Mouse (Mus musculus) midbrain, embryonic 14.5 days (tissue): Measurements from ENCODE around the gene Zfp574. TPM values are rescaled to one million over a fixed set of nuclear protein-coding genes. Genes with fewer than 3 reads are reported as not detected.

Experiments
- ATAC-seq: fragments of 200-750 bp; cut with Nextera tagmentation; 2 replicates; pipeline ENCODE4 v1.8.0; 2017; ENCODE audit warnings: moderate number of reproducible peaks, moderate library complexity; ENCODE audit not compliant: low FRiP score, low TSS enrichment
- DNase-seq: peaks from one replicate; pipeline ENCODE4 v3.0.0-alpha.2; 2015
- H3K27ac ChIP-seq: fragments of 300-500 bp; sonication (generic); replicated peaks from 2 replicates; pipeline ENCODE4 v1.5.1; 2014; ENCODE audit warnings: mild to moderate bottlenecking, low read depth, low read length, moderate library complexity
- H3K27me3 ChIP-seq: fragments of 300-500 bp; sonication (generic); 2 replicates; pipeline ENCODE4 v1.6.1; 2014; ENCODE audit warnings: low read length, control low read depth, mixed read lengths; ENCODE audit not compliant: control insufficient read depth, insufficient read depth
- H3K36me3 ChIP-seq: fragments of 300-500 bp; sonication (generic); 2 replicates; pipeline ENCODE4 v1.6.1; 2014; ENCODE audit warnings: low read length, control low read depth; ENCODE audit not compliant: control insufficient read depth, insufficient read depth
- H3K4me1 ChIP-seq: fragments of 300-500 bp; sonication (generic); 2 replicates; pipeline ENCODE4 v1.6.1; 2014; ENCODE audit warnings: mild to moderate bottlenecking, antibody characterized with exemption, low read length, control low read depth; ENCODE audit not compliant: control insufficient read depth, insufficient read depth
- H3K4me2 ChIP-seq: fragments of 300-500 bp; sonication (generic); 2 replicates; pipeline ENCODE4 v1.6.1; 2014; ENCODE audit warnings: mild to moderate bottlenecking, low read length, moderate library complexity
- H3K4me3 ChIP-seq: fragments of 300-500 bp; sonication (generic); replicated peaks from 2 replicates; pipeline ENCODE4 v1.5.1; 2014; ENCODE audit warnings: low read depth, low read length
- H3K9ac ChIP-seq: fragments of 300-500 bp; sonication (generic); replicated peaks from 2 replicates; pipeline ENCODE4 v1.6.1; 2014; ENCODE audit warnings: mild to moderate bottlenecking, low read length, moderate library complexity
- H3K9me3 ChIP-seq: fragments of 300-500 bp; sonication (generic); 2 replicates; pipeline ENCODE4 v1.6.1; 2016; ENCODE audit warnings: low read length, control low read depth, mixed read lengths; ENCODE audit not compliant: control insufficient read depth
- WGBS: fragments of 180-500 bp; shearing (Covaris S2); extraction: QIAGEN DNeasy Blood & Tissue Kit; methylation state at CpG from one replicate; pipeline ENCODE4 v1.1.7; 2014; 5-methylcytosine and 5-hydroxymethylcytosine counted together
- polyA plus RNA-seq: library from polyadenylated mRNA; unstranded; fragments of >200 nt; fragmentation: Nextera tagmentation; extraction: Ambion mirVana; gene quantifications from 2 replicates; pipeline ENCODE4 v1.2.1, GENCODE M21; 2014

Gene Zfp574
- polyA plus RNA-seq, 1 experiment from 2014 or later: 33.0 TPM

GRCm38 (mm10) chr7:25077414-25077755, 5.0 kb downstream of the Zfp574 start:
- H3K27ac ChIP-seq: peak overlapping the region; percentile 94
- WGBS: 1% methylated on average over 33 of the region's 33 CpGs
- no peak for DNase-seq
- peak overlapping the region; percentile 91 for H3K9ac ChIP-seq
- no peaks in the 10 kb centered on the region for H3K9me3 ChIP-seq
- no peaks in the 10 kb centered on the region for H3K27me3 ChIP-seq
- ATAC-seq: peak; percentile 41; the same call in 1 of the 2 replicates
- H3K4me1 ChIP-seq: peaks cover 28% of the 10 kb centered on the region
- peak overlapping the region; percentile 90 for H3K4me3 ChIP-seq
- peaks cover 30% of the 10 kb centered on the region for H3K36me3 ChIP-seq
- H3K4me2 ChIP-seq: peak overlapping the region; percentile 69

GRCm38 (mm10) chr7:25079496-25080026, 7.2 kb downstream of the Zfp574 start:
- Histone ChIP-seq H3K9me3 (no peaks in the 10 kb centered on the region), H3K4me2 (no peak overlapping the region), H3K36me3 (peaks cover 51% of the 10 kb centered on the region), H3K9ac (no peak overlapping the region), H3K27ac (no peak overlapping the region), H3K4me3 (no peak overlapping the region), H3K4me1 (peaks cover 20% of the 10 kb centered on the region), H3K27me3 (no peaks in the 10 kb centered on the region)
- ATAC-seq: no peak
- no peak for DNase-seq
- WGBS: 81% methylated on average over 12 of the region's 12 CpGs

GRCm38 (mm10) chr7:25080431-25080830, 8.1 kb downstream of the Zfp574 start:
- Histone ChIP-seq H3K36me3 (peaks cover 58% of the 10 kb centered on the region), H3K9ac (no peak overlapping the region), H3K9me3 (no peaks in the 10 kb centered on the region), H3K4me3 (no peak overlapping the region), H3K27ac (no peak overlapping the region), H3K4me2 (no peak overlapping the region), H3K27me3 (no peaks in the 10 kb centered on the region), H3K4me1 (peaks cover 20% of the 10 kb centered on the region)
- no peak for ATAC-seq
- DNase-seq: no peak
- WGBS: 96% methylated on average over 13 of the region's 13 CpGs

- Histone ChIP-seq H3K4me3 (no peak overlapping the region), H3K27me3 (no peaks in the 10 kb centered on the region), H3K4me2 (no peak overlapping the region), H3K27ac (no peak overlapping the region), H3K9me3 (no peaks in the 10 kb centered on the region), H3K9ac (no peak overlapping the region), H3K36me3 (peaks cover 61% of the 10 kb centered on the region), H3K4me1 (peaks cover 13% of the 10 kb centered on the region)
- ATAC-seq (0 out of 2 replicates have a peak, but pooled peaks have one; percentile 42), DNase-seq (peak; percentile 78)
- WGBS: 80% methylated on average over 4 of the region's 4 CpGs
Observed at GRCm38 (mm10) chr7:25082510-25082909, 10.1 kb downstream of the Zfp574 start.

- H3K4me2 ChIP-seq: no peak overlapping the region
- WGBS: 91% methylated on average over 5 of the region's 5 CpGs
- H3K4me3 ChIP-seq: no peak overlapping the region
- H3K36me3 ChIP-seq: peaks cover 58% of the 10 kb centered on the region
- H3K9ac ChIP-seq: no peak overlapping the region
- no peaks in the 10 kb centered on the region for H3K27me3 ChIP-seq
- DNase-seq (no peak), ATAC-seq (no peak)
- no peaks in the 10 kb centered on the region for H3K4me1 ChIP-seq
- no peaks in the 10 kb centered on the region for H3K9me3 ChIP-seq
- H3K27ac ChIP-seq: no peak overlapping the region
Observed at GRCm38 (mm10) chr7:25084621-25085020, 12.3 kb downstream of the Zfp574 start.

- Histone ChIP-seq H3K9ac (no peak overlapping the region), H3K27me3 (no peaks in the 10 kb centered on the region), H3K4me2 (no peak overlapping the region), H3K36me3 (peaks cover 38% of the 10 kb centered on the region), H3K27ac (no peak overlapping the region), H3K9me3 (no peaks in the 10 kb centered on the region), H3K4me3 (no peak overlapping the region), H3K4me1 (no peaks in the 10 kb centered on the region)
- 55% methylated on average over 3 of the region's 3 CpGs for WGBS
- DNase-seq (peak; percentile 51), ATAC-seq (no peak)
Observed at GRCm38 (mm10) chr7:25086656-25087055, 14.3 kb downstream of the Zfp574 start.

GRCm38 (mm10) chr7:25087256-25087912, 15.0 kb downstream of the Zfp574 start:
- ATAC-seq: peak; percentile 35; the same call in 1 of the 2 replicates
- Histone ChIP-seq H3K4me1 (no peaks in the 10 kb centered on the region), H3K27ac (no peak overlapping the region), H3K4me2 (no peak overlapping the region), H3K4me3 (no peak overlapping the region), H3K36me3 (peaks cover 34% of the 10 kb centered on the region), H3K9ac (no peak overlapping the region), H3K27me3 (no peaks in the 10 kb centered on the region), H3K9me3 (no peaks in the 10 kb centered on the region)
- no peak for DNase-seq
- 52% methylated on average over 10 of the region's 10 CpGs for WGBS

GRCm38 (mm10) chr7:25087972-25088371, 15.6 kb downstream of the Zfp574 start:
- no peak overlapping the region for H3K27ac ChIP-seq
- no peak overlapping the region for H3K4me2 ChIP-seq
- peaks cover 28% of the 10 kb centered on the region for H3K36me3 ChIP-seq
- no peak overlapping the region for H3K4me3 ChIP-seq
- no peak for DNase-seq
- 48% methylated on average over 5 of the region's 5 CpGs for whole genome bisulfite sequencing
- H3K4me1 ChIP-seq: no peaks in the 10 kb centered on the region
- ATAC-seq: no peak
- no peaks in the 10 kb centered on the region for H3K9me3 ChIP-seq
- no peak overlapping the region for H3K9ac ChIP-seq
- no peaks in the 10 kb centered on the region for H3K27me3 ChIP-seq

GRCm38 (mm10) chr7:25088531-25088930, 16.2 kb downstream of the Zfp574 start:
- Histone ChIP-seq H3K27ac (no peak overlapping the region), H3K4me1 (no peaks in the 10 kb centered on the region), H3K9ac (no peak overlapping the region), H3K9me3 (no peaks in the 10 kb centered on the region), H3K36me3 (peaks cover 22% of the 10 kb centered on the region), H3K4me2 (no peak overlapping the region), H3K4me3 (no peak overlapping the region), H3K27me3 (no peaks in the 10 kb centered on the region)
- ATAC-seq (no peak), DNase-seq (peak; percentile 24)
- 10% methylated on average over 10 of the region's 10 CpGs for WGBS
